Mouse (Mus musculus) liver, adult 2 months (tissue): ENCODE results near the gene Ryr1.

Experiments
- CTCF ChIP-seq: fragments of 200-500 bp; IDR thresholded peaks from 2 replicates; pipeline ENCODE4 v1.5.1; 2011; ENCODE audit warnings: low read depth, low read length, control low read depth
- POLR2A ChIP-seq: fragments of 200-500 bp; IDR thresholded peaks from 2 replicates; pipeline ENCODE4 v1.6.1; 2011; ENCODE audit warnings: low read length, control low read depth; ENCODE audit not compliant: insufficient read depth; ENCODE audit errors: extremely low read depth

- no peak for TF ChIP-seq CTCF
- TF ChIP-seq POLR2A: no peak
Measured at GRCm38 (mm10) chr7:29168791-29169230, 43.8 kb upstream of the Ryr1 start.
